Comparison of ENCODE assay signal across 8 mouse cellular contexts in genomic region chr4:3089567-3090377, GRCm38 (mm10).
A peak's percentile ranks its signal among the peaks of the same experiment; 100 is the strongest.
DNase-seq lines count a peak whose midpoint lies in the region; ATAC-seq and TF ChIP-seq lines count a peak whose summit lies in the region.

No protein-coding gene starts in this region.

- peak; percentile 41; the same call in 1 of the 2 replicates for ATAC-seq in limb, embryonic 15.5 days (ENCODE audit: insufficient number of reproducible peaks, low FRiP score, low TSS enrichment, low read depth)
- peak; percentile 56; the same call in 1 of the 2 replicates for ATAC-seq in stomach, embryonic 16.5 days (ENCODE audit: insufficient read depth, low FRiP score)

- no peaks in the 10 kb centered on the region for H3K4me1 ChIP-seq in cerebellum, adult 2 months (ENCODE audit: control insufficient read depth, insufficient read depth, low read length)
- H3K4me1 ChIP-seq in limb, embryonic 15.5 days = no peaks in the 10 kb centered on the region
- no peaks in the 10 kb centered on the region for H3K4me1 ChIP-seq in stomach, embryonic 16.5 days (ENCODE audit: control insufficient read depth, insufficient read depth, low read length)

- H3K9me3 ChIP-seq in limb, embryonic 15.5 days = peaks cover 23% of the 10 kb centered on the region
- peaks cover 30% of the 10 kb centered on the region; the same call in 1 of the 2 replicates for H3K9me3 ChIP-seq in stomach, embryonic 16.5 days (replicated peaks; ENCODE audit: control insufficient read depth, low read length)

- 52% methylated on average over 13 of the region's 13 CpGs for WGBS in cerebellum, adult 2 months
- 60% methylated on average over 13 of the region's 13 CpGs for WGBS in limb, embryonic 15.5 days
- 62% methylated on average over 13 of the region's 13 CpGs for WGBS in stomach, embryonic 16.5 days

- DNase-seq in cerebellum, postnatal 4 days (ENCODE audit: low spot score in 2 of 2) = peak; percentile 65 to 68
- DNase-seq in cerebellum, adult 2 months = no peak
- peak; percentile 8 for DNase-seq in retina, postnatal 1 day
- DNase-seq in retina, embryonic 14.5 days (ENCODE audit: low spot score) = no peak
- no peak for DNase-seq in ovary, postnatal 14 days (ENCODE audit: low spot score)
- no peak for DNase-seq in right cerebral cortex, postnatal 10 days (ENCODE audit: low spot score in 2 of 2)

- TF ChIP-seq POLR2A in cerebellum, adult 2 months (IDR thresholded peaks at IDR 0.05; ENCODE audit: borderline replicate concordance, insufficient read depth, low read length) = no peak

- no peak overlapping the region for H3K27ac ChIP-seq in cerebellum, adult 2 months (ENCODE audit: insufficient read depth, low read length)
- no peak overlapping the region for H3K27ac ChIP-seq in limb, embryonic 15.5 days
- H3K27ac ChIP-seq in stomach, embryonic 16.5 days (ENCODE audit: low read length) = no peak overlapping the region

- no peak for TF ChIP-seq CTCF in cerebellum, adult 2 months (IDR thresholded peaks at IDR 0.05; ENCODE audit: borderline replicate concordance, insufficient read depth, low read depth, low read length)

- no peak overlapping the region for H3K4me3 ChIP-seq in cerebellum, adult 2 months (replicated peaks; ENCODE audit: insufficient read depth, low read depth, low read length)
- no peak overlapping the region for H3K4me3 ChIP-seq in limb, embryonic 15.5 days
- H3K4me3 ChIP-seq in stomach, embryonic 16.5 days (replicated peaks; ENCODE audit: low read length) = no peak overlapping the region

- no peak overlapping the region for H3K4me2 ChIP-seq in limb, embryonic 15.5 days
- no peak overlapping the region for H3K4me2 ChIP-seq in stomach, embryonic 16.5 days (ENCODE audit: low read depth, low read length)

- no peak overlapping the region for H3K9ac ChIP-seq in limb, embryonic 15.5 days
- no peak overlapping the region for H3K9ac ChIP-seq in stomach, embryonic 16.5 days (ENCODE audit: low read length)

- peaks cover 2% of the 10 kb centered on the region; the same call in 1 of the 2 replicates for H3K27me3 ChIP-seq in cerebellum, adult 2 months (ENCODE audit: control insufficient read depth, insufficient read depth, low read length)
- H3K27me3 ChIP-seq in limb, embryonic 15.5 days = no peaks in the 10 kb centered on the region
- H3K27me3 ChIP-seq in stomach, embryonic 16.5 days (ENCODE audit: control insufficient read depth, insufficient read depth, low read length) = no peaks in the 10 kb centered on the region

- no peaks in the 10 kb centered on the region for H3K36me3 ChIP-seq in limb, embryonic 15.5 days
- H3K36me3 ChIP-seq in stomach, embryonic 16.5 days (ENCODE audit: control insufficient read depth, insufficient read depth, low read length) = no peaks in the 10 kb centered on the region

Comparison
In these comparisons a context has a peak if more than half of its experiments do, and no peak if none do; other contexts are left out.
1. DNase-seq: peak in cerebellum, postnatal 4 days (2 of 2) and retina, postnatal 1 day (single experiment); none in cerebellum, adult 2 months (0 of 2), retina, embryonic 14.5 days (single experiment), ovary, postnatal 14 days (single experiment) and right cerebral cortex, postnatal 10 days (0 of 2).